Mouse (Mus musculus) small intestine, adult 2 months (tissue): Measurements from ENCODE around the gene Prcd. TPM values are rescaled to one million over a fixed set of nuclear protein-coding genes. Genes with fewer than 3 reads are reported as not detected.
"Not testable (repeated sequence)": the region's sequence is repeated elsewhere in the genome, so short reads cannot be mapped to it uniquely, and the experiment has no call there.

Experiments
- H3K27ac ChIP-seq: fragments of 200-500 bp; 2 replicates; pipeline ENCODE4 v1.5.1; 2012; ENCODE audit warnings: low read depth, low read length, control low read depth, inconsistent platforms; ENCODE audit not compliant: insufficient read depth
- H3K27me3 ChIP-seq: fragments of 200-500 bp; 2 replicates; pipeline ENCODE4 v1.6.1; 2012; ENCODE audit warnings: mild to moderate bottlenecking, moderate library complexity, low read length, inconsistent platforms; ENCODE audit not compliant: control insufficient read depth, insufficient read depth
- H3K36me3 ChIP-seq: fragments of 200-500 bp; 2 replicates; pipeline ENCODE4 v1.6.1; 2012; ENCODE audit warnings: mild to moderate bottlenecking, low read length, control low read depth, inconsistent platforms; ENCODE audit not compliant: control insufficient read depth, insufficient read depth
- H3K4me1 ChIP-seq: fragments of 200-500 bp; 2 replicates; pipeline ENCODE4 v1.6.1; 2012; ENCODE audit warnings: low read length, inconsistent platforms, mixed read lengths; ENCODE audit not compliant: control insufficient read depth, insufficient read depth, insufficient read length
- H3K4me3 ChIP-seq: fragments of 200-500 bp; 2 replicates; pipeline ENCODE4 v1.5.1; 2012; ENCODE audit warnings: low read depth, mild to moderate bottlenecking, control low read depth, inconsistent platforms, low read length, moderate library complexity
- CTCF ChIP-seq: fragments of 200-500 bp; IDR thresholded peaks from 2 replicates; pipeline ENCODE4 v1.5.1; 2012; ENCODE audit warnings: low read depth, mild to moderate bottlenecking, control low read depth, inconsistent platforms, low read length, moderate library complexity, mixed read lengths; ENCODE audit not compliant: insufficient replicate concordance, insufficient read length; ENCODE audit errors: extremely low read depth
- POLR2A ChIP-seq: fragments of 200-500 bp; IDR thresholded peaks from 2 replicates; pipeline ENCODE4 v1.6.1; 2012; ENCODE audit warnings: low read depth, mild to moderate bottlenecking, control low read depth, inconsistent platforms, low read length, moderate library complexity
- WGBS: fragments of 180-500 bp; shearing (Covaris S2); methylation state at CpG from one replicate; pipeline ENCODE4 v1.1.7; 2018; 5-methylcytosine and 5-hydroxymethylcytosine counted together
- polyA plus RNA-seq: library from polyadenylated mRNA; depleted of rRNA; stranded (reverse); fragments of >200 nt; gene quantifications from 2 replicates; pipeline ENCODE4 v1.2.3, GENCODE M21; 2012; rRNA removed

The Prcd gene
- polyA plus RNA-seq: 0.30 TPM in 1 of 2 replicates, not detected in the other

DNA sequence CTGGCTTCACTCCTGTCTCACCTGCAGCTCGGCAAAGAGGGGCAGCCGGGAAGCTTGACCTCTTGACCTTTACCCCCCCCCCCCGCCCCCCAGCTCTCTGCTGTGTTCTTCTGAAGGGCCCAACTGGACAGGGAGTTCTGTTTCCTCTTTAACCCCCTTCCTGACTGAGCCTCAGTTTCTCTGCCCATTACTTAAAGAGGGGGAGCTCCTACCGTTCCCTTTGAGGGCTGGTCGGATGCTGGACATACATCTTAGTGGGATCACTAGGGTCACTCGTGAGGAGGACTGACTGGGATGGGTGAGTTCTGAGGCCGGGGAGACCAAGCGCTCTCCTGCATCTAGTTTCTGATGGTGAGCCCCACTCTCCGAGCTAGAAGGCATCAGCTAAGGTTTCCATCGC lies at the start of gene Prcd:
Gene Prcd (plus strand): TSS at position 301 of the 400 bp plus-strand sequence.
- 8% methylated on average over 10 of the region's 10 CpGs for WGBS
- no peak for TF ChIP-seq POLR2A
- no peak for TF ChIP-seq CTCF
- peak within 1 kb of the TSS; percentile 0 for H3K27ac ChIP-seq

DNA sequence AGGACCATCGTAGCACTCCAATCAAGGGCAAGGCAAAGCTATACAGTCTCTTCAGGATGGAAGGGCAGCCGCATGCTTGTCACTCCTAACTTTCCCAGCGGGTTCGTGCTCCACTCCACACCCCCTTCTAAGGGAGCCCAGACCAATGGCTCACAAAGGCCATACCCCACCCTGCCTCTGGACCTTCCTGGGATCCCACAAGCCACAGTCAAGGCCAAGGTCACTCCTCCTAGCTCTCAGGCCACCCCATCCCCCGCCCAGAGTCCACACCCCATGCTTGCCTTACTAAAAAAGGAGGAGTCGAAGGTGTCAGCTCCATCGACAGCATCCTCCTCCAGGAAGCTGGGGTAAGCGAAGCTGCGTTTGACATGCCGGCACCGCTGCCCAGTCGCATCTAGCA lies 49.2 kb upstream of the Prcd start:
- no peak overlapping the region for H3K27ac ChIP-seq
- H3K4me3 ChIP-seq: no peak overlapping the region
- peaks cover 88% of the 10 kb centered on the region for H3K36me3 ChIP-seq
- WGBS: 96% methylated on average over 12 of the region's 12 CpGs
- H3K4me1 ChIP-seq: peaks cover 7% of the 10 kb centered on the region
- no peaks in the 10 kb centered on the region for H3K27me3 ChIP-seq
- no peak for TF ChIP-seq CTCF
- TF ChIP-seq POLR2A: no peak

More for the DNA sequence above, at the start of gene Prcd:
- peak within 1 kb of the TSS; percentile 58 for H3K4me3 ChIP-seq
- peaks cover 21% of the 10 kb centered on the region for H3K27me3 ChIP-seq
- peaks cover 12% of the 10 kb centered on the region for H3K4me1 ChIP-seq
- no peaks in the 10 kb centered on the region for H3K36me3 ChIP-seq

DNA sequence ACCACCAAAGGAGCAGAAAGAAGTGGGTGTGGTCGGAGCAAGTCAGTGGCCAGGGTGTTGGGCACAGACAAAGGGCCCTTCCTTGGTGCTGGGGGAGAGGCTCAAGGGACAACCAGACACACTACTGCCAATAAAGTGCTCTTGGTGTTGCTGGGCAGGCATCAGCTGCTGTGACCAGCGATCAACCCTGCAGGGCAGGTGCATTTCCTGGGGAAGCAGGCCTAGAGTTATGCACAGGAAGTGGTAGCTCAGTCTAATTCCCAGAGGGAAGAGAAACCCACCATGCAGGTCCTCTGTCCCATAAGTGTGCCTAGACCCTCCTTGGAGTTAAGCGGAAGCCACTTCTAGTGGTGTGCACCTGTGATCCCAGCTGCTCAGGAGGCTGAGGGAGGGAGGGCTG lies 45.6 kb upstream of the Prcd start:
- Histone ChIP-seq H3K36me3 (peaks cover 57% of the 10 kb centered on the region), H3K27me3 (no peaks in the 10 kb centered on the region), H3K27ac (no peak overlapping the region), H3K4me3 (no peak overlapping the region), H3K4me1 (peaks cover 15% of the 10 kb centered on the region)
- TF ChIP-seq POLR2A (no peak), CTCF (no peak)
- 90% methylated on average over 3 of the region's 3 CpGs for WGBS

DNA sequence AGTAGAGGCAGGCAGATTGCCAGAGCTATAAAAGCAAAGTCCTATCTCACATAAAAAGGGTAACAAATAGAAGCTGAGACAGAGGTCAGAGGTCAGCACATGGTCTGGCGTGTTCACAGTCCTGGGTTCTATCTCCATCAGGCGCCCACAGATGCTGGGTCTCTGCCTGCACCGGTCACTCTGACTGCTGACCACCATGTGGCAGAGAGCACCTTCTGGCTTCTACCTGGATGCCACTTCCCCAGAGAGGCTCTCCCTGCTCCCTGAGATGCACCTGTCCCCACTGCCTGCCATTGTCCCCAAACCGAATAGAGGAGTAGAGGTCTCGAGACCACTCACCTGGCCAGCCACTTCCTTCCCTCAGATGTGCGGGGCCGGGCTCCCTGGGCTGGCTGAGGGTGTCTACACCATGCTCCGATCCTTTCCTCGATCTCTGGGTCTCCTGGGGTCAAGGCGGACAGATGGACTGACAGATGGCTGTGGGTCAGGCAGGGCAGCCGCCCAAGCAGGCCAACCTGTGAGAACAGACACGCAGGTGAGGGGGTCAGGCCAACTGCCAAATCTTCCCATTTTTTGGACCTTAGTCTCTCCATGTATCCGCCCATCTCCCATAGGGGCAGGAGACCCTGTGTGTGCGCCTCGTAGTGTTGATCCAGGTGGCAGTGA lies 43.2 kb upstream of the Prcd start:
- Histone ChIP-seq H3K4me3 (no peak overlapping the region), H3K4me1 (peaks cover 23% of the 10 kb centered on the region), H3K27ac (no peak overlapping the region), H3K36me3 (peaks cover 35% of the 10 kb centered on the region), H3K27me3 (no peaks in the 10 kb centered on the region)
- WGBS: 78% methylated on average over 15 of the region's 15 CpGs
- TF ChIP-seq CTCF (no peak), POLR2A (no peak)

DNA sequence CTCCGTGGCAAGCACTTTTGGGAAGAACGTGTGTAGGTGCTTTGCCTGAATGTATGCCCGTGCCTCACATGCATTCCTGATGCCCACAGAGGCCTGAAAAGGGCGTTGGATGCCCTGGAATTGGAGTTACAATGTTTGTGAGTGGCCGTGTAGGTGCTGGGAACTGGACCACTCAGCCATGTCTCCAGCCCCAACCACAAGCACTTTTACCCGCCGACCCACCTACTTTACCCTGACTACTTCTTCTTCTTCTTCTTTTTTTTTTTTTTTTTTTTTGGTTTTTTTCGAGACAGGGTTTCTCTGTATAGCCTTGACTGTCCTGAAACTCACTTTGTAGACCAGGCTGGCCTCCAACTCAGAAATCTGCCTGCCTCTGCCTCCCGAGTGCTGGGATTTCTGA lies 42.2 kb upstream of the Prcd start:
- not testable (repeated sequence) for H3K27ac ChIP-seq, H3K27me3 ChIP-seq, H3K4me3 ChIP-seq
- WGBS: 87% methylated on average over 9 of the region's 9 CpGs
- peaks cover 32% of the 10 kb centered on the region for H3K4me1 ChIP-seq
- H3K36me3 ChIP-seq: peaks cover 24% of the 10 kb centered on the region

DNA sequence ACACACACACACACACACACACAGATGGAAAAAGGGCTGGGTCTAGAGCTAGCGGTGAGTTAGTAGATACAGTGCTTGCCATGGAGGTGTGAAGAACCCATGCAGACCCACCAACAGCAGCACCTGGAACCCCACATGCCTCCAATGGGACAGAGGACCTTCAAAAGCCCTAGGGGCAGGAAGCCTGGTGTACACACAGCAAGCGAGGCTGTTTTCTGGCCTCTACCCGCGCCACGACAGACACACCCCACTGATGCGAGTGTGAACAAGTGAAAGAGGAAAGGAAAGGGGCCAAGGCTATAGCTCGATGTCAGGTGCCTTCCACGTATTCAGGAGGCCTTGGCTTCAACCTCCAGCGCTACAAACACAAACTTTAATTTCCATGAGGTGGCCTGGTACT lies 41.5 kb upstream of the Prcd start:
- Histone ChIP-seq H3K36me3 (peaks cover 19% of the 10 kb centered on the region), H3K4me3 (no peak overlapping the region), H3K27ac (no peak overlapping the region), H3K27me3 (no peaks in the 10 kb centered on the region), H3K4me1 (peaks cover 36% of the 10 kb centered on the region)
- TF ChIP-seq POLR2A (no peak), CTCF (no peak)
- WGBS: 83% methylated on average over 9 of the region's 9 CpGs

DNA sequence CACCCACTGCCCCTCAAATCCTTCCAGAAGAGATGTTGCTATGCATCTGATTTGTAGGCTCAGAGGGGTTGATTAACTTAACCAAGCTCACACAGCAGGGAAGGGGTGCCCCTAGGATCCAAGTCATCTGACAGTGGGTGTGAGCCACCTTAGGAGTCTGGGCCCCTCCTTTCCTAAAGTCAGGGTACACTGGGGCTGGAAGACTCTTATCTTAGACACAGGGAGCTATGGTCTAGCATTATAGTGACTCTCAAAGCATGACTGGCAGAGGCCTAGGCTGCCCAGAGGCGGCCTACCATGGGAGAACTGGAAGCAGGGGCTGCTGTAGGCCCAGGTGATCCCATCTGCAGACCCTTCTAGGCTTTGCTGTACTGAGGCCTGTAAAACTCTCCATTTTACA lies 40.8 kb upstream of the Prcd start:
- no peaks in the 10 kb centered on the region for H3K27me3 ChIP-seq
- WGBS: 93% methylated on average over 1 of the region's 1 CpGs
- peaks cover 16% of the 10 kb centered on the region for H3K36me3 ChIP-seq
- H3K4me1 ChIP-seq: peaks cover 38% of the 10 kb centered on the region
- TF ChIP-seq CTCF: no peak
- no peak for TF ChIP-seq POLR2A
- no peak overlapping the region for H3K4me3 ChIP-seq
- no peak overlapping the region for H3K27ac ChIP-seq
